Mouse (Mus musculus) lung, postnatal 0 days (tissue): ENCODE measurements around the gene Vgll4. TPM values are rescaled to one million over a fixed set of nuclear protein-coding genes. Genes with fewer than 3 reads are reported as not detected.

Source experiments
- ATAC-seq: fragments of 200-750 bp; cut with Nextera tagmentation; 2 replicates; pipeline ENCODE4 v1.8.0; 2017; ENCODE audit warnings: moderate library complexity
- DNase-seq: peaks from one replicate; pipeline ENCODE4 v3.0.0-alpha.2; 2016; ENCODE audit warnings: low spot score
- H3K27ac ChIP-seq: fragments of 300-500 bp; sonication (generic); 2 replicates; pipeline ENCODE4 v1.5.1; 2014; ENCODE audit warnings: antibody characterized with exemption, mild to moderate bottlenecking, low read length, mixed read lengths
- H3K27me3 ChIP-seq: fragments of 300-500 bp; sonication (generic); replicated peaks from 2 replicates; pipeline ENCODE4 v1.6.1; 2014; ENCODE audit warnings: low read length, mixed read lengths; ENCODE audit not compliant: insufficient read depth
- H3K36me3 ChIP-seq: fragments of 300-500 bp; sonication (generic); 2 replicates; pipeline ENCODE4 v1.6.1; 2014; ENCODE audit warnings: low read length, mixed read lengths; ENCODE audit not compliant: insufficient read depth
- H3K4me1 ChIP-seq: fragments of 300-500 bp; sonication (generic); 2 replicates; pipeline ENCODE4 v1.6.1; 2014; ENCODE audit warnings: antibody characterized with exemption, low read depth, low read length, mixed read lengths; ENCODE audit not compliant: insufficient read depth
- H3K4me2 ChIP-seq: fragments of 300-500 bp; sonication (generic); replicated peaks from 2 replicates; pipeline ENCODE4 v1.6.1; 2014; ENCODE audit warnings: low read depth, mild to moderate bottlenecking, low read length, moderate library complexity, mixed read lengths
- H3K4me3 ChIP-seq: fragments of 300-500 bp; sonication (generic); 2 replicates; pipeline ENCODE4 v1.5.1; 2014; ENCODE audit warnings: low read depth, low read length
- H3K9ac ChIP-seq: fragments of 300-500 bp; sonication (generic); replicated peaks from 2 replicates; pipeline ENCODE4 v1.6.1; 2014; ENCODE audit warnings: low read depth, mild to moderate bottlenecking
- H3K9me3 ChIP-seq: fragments of 300-500 bp; sonication (generic); 2 replicates; pipeline ENCODE4 v1.6.1; 2016; ENCODE audit warnings: low read length, mixed read lengths
- CTCF ChIP-seq: IDR thresholded peaks from 2 replicates; pipeline ENCODE4 v1.5.1; 2016; ENCODE audit warnings: antibody characterized with exemption, mild to moderate bottlenecking
- EP300 ChIP-seq: IDR thresholded peaks from 2 replicates; pipeline ENCODE4 v1.6.1; 2016; ENCODE audit warnings: antibody characterized with exemption, mild to moderate bottlenecking, control low read depth
- WGBS: fragments of 180-500 bp; shearing (Covaris S2); extraction: QIAGEN DNeasy Blood & Tissue Kit; methylation state at CpG from one replicate; pipeline ENCODE4 v1.1.7; 2014; 5-methylcytosine and 5-hydroxymethylcytosine counted together
- polyA plus RNA-seq: library from polyadenylated mRNA; unstranded; fragments of >200 nt; fragmentation: Nextera tagmentation; extraction: Ambion mirVana; gene quantifications from 2 replicates; pipeline ENCODE4 v1.2.1, GENCODE M21; 2015

Vgll4 gene
- polyA plus RNA-seq, 1 experiment from 2014 or later: 104 TPM

- Histone ChIP-seq H3K4me2 (peak overlapping the region; percentile 66), H3K27ac (peak overlapping the region; percentile 90), H3K4me1 (peaks cover 33% of the 10 kb centered on the region), H3K27me3 (no peaks in the 10 kb centered on the region), H3K9ac (peak overlapping the region; percentile 87), H3K36me3 (no peaks in the 10 kb centered on the region), H3K4me3 (peak overlapping the region; percentile 63), H3K9me3 (no peaks in the 10 kb centered on the region)
- no peak for TF ChIP-seq CTCF
- peak; percentile 24; the same call in 1 of the 2 replicates for TF ChIP-seq EP300
- ATAC-seq: peak; percentile 32; the same call in 1 of the 2 replicates
- DNase-seq: peak; percentile 74
- WGBS: under 1% methylated on average over 17 of the region's 17 CpGs
Measured at GRCm38 (mm10) chr6:114920523-114921445, 49.0 kb downstream of the Vgll4 start.

DNA sequence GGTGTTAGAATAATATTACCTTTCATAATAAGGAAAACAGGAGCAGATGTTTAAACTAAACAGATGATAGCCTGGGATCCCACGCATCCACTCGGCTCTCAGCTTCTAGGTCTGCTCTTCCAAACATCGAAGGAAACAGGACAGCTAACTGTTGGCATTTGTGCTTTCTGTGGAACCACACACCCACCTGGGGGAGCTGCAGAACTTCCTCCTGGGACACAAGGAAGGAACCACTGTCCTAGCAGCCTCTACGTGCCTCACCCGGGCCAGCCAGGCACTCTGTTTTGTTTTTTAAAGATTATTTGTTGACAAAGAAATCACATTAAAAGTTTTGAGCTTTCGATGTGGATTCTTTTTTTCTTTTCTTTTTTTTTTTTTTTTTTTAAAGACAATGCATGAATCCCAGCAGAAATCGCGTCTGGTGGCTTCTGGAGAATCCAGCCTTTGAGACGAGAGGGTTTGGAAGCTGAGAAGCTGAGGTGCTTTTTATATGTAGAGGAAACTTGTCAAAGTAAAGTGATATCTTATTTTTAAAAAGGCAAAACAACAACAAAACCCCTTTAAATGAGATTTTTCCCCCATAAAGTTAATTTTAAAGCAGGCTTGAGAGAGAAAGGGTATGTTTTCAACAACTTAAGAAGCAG, 50.0 kb downstream of the Vgll4 start:
- H3K4me2 ChIP-seq: peak overlapping the region; percentile 66
- H3K9me3 ChIP-seq: no peaks in the 10 kb centered on the region
- peak overlapping the region; percentile 87 for H3K9ac ChIP-seq
- peak overlapping the region; percentile 90 for H3K27ac ChIP-seq
- H3K4me3 ChIP-seq: peak overlapping the region; percentile 63
- peak; percentile 48 for TF ChIP-seq CTCF
- TF ChIP-seq EP300: no peak
- WGBS: 3% methylated on average over 9 of the region's 9 CpGs
- H3K4me1 ChIP-seq: peaks cover 42% of the 10 kb centered on the region
- ATAC-seq (no peak), DNase-seq (no peak)
- H3K27me3 ChIP-seq: no peaks in the 10 kb centered on the region
- H3K36me3 ChIP-seq: no peaks in the 10 kb centered on the region

DNA sequence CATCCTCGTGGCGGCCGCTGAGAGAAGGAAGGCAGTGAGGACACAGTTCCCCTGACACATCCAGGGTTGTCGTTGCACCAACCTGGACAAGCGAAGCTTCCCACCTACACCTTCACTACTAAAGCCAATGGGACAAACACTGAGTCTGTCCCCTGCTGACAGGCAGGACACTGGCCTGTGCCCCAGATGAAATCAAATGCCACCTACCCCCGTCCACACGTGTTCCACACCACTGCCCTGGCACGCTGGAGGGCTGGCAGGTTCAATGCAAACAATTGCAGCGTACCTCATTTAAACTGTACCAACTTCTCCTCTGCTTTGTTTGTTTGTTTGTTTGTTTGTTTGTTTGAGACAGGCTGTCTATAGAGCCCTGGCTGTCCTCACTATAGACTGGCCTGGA, 50.8 kb downstream of the Vgll4 start:
- H3K9me3 ChIP-seq: no peaks in the 10 kb centered on the region
- DNase-seq (no peak), ATAC-seq (no peak)
- 25% methylated on average over 6 of the region's 9 CpGs for WGBS
- no peaks in the 10 kb centered on the region for H3K27me3 ChIP-seq
- TF ChIP-seq EP300: no peak
- TF ChIP-seq CTCF: no peak
- peak overlapping the region; percentile 90 for H3K27ac ChIP-seq
- H3K4me3 ChIP-seq: peak overlapping the region; percentile 63
- H3K4me1 ChIP-seq: peaks cover 44% of the 10 kb centered on the region
- H3K9ac ChIP-seq: 0 out of 2 replicates have a peak overlapping the region, but pooled peaks have one; percentile 87
- H3K4me2 ChIP-seq: peak overlapping the region; percentile 66
- no peaks in the 10 kb centered on the region for H3K36me3 ChIP-seq

- Histone ChIP-seq H3K4me3 (no peak overlapping the region), H3K36me3 (no peaks in the 10 kb centered on the region), H3K4me2 (peak overlapping the region; percentile 66), H3K9ac (peak overlapping the region; percentile 21; the same call in 1 of the 2 replicates), H3K27me3 (no peaks in the 10 kb centered on the region), H3K9me3 (no peaks in the 10 kb centered on the region), H3K4me1 (peaks cover 54% of the 10 kb centered on the region), H3K27ac (peak overlapping the region; percentile 90)
- WGBS: 28% methylated on average over 14 of the region's 14 CpGs
- TF ChIP-seq EP300: no peak
- no peak for TF ChIP-seq CTCF
- no peak for ATAC-seq
- peak; percentile 64 for DNase-seq
Measured at GRCm38 (mm10) chr6:114917770-114918635, 51.8 kb downstream of the Vgll4 start.

DNA sequence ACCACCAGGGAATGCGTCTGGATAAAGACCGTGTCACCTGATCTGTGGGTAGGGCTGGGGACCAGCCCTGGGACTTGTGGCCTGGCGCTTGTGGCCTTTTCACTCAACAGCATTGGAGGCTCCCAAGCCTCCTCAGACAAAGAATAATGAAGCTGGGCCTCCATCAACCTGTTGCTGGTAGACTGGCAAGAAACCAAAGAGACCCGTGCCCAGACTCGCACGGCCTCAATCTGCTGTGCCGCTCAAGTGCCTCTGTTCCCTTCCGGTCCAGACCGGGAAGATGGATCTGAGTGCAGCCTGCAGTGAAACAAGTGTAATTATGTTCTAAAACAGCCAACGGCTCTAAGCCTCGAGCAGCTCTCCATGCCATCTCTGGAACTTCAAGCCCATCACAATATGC, 52.7 kb downstream of the Vgll4 start:
- 21% methylated on average over 11 of the region's 11 CpGs for WGBS
- TF ChIP-seq EP300 (no peak), CTCF (no peak)
- ATAC-seq (no peak), DNase-seq (no peak)
- peaks cover 56% of the 10 kb centered on the region for H3K4me1 ChIP-seq
- H3K4me2 ChIP-seq: peak overlapping the region; percentile 66
- H3K27me3 ChIP-seq: no peaks in the 10 kb centered on the region
- 0 out of 2 replicates have a peak overlapping the region, but pooled peaks have one; percentile 15 for H3K4me3 ChIP-seq
- no peaks in the 10 kb centered on the region for H3K36me3 ChIP-seq
- no peak overlapping the region for H3K9ac ChIP-seq
- H3K9me3 ChIP-seq: no peaks in the 10 kb centered on the region
- H3K27ac ChIP-seq: peak overlapping the region; percentile 90
